Mouse (Mus musculus): ENCODE measurements at regions not wholly inside any gene's neighbourhood (a gene's known extent, or its start where the extent isn't known, plus 50 kb on each side); places are given as distances from the start of the nearest gene placed in this dataset.

DNA sequence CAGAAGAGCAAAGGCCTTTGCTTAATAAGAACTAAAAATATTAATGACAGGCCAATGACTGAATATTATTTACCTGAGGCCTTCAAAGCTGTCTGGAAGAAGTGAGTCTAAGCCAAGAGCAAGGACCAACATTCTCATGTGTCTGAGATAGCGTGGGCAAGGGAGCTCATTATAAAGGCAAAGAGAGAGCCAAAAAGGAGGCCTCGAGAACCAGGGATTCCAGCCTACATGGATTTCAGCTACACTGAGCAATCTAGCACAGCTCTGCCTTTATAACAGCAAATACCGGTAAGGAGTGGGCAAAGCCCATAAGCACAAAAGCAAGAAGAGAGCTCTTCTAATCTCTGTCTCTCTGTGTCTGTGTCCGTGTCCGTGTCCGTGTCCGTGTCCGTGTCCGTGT is 93.0 kb downstream of the Erv3 start:
- H3K4me1 ChIP-seq (ENCODE audit: insufficient read depth, low read length) = 0 out of 2 replicates have a peak, but pooled peaks cover 2% of the 10 kb centered on the region
- 96% methylated on average over 9 of the region's 9 CpGs for whole genome bisulfite sequencing
- H3K9me3 ChIP-seq (ENCODE audit: low read length) = peaks cover 7% of the 10 kb centered on the region; the same call in 1 of the 2 replicates
- H3K9ac ChIP-seq (replicated peaks; ENCODE audit: low read length) = no peak overlapping the region
- no peak overlapping the region for H3K4me2 ChIP-seq (replicated peaks; ENCODE audit: low read depth, low read length)
- H3K36me3 ChIP-seq (ENCODE audit: insufficient read depth, low read length) = no peaks in the 10 kb centered on the region
- ATAC-seq (ENCODE audit: low FRiP score, low TSS enrichment) = no peak
- no peak overlapping the region for H3K4me3 ChIP-seq (ENCODE audit: low read length)
- no peak overlapping the region for H3K27ac ChIP-seq (ENCODE audit: low read length)
- no peaks in the 10 kb centered on the region for H3K27me3 ChIP-seq (ENCODE audit: insufficient read depth, low read length)

DNA sequence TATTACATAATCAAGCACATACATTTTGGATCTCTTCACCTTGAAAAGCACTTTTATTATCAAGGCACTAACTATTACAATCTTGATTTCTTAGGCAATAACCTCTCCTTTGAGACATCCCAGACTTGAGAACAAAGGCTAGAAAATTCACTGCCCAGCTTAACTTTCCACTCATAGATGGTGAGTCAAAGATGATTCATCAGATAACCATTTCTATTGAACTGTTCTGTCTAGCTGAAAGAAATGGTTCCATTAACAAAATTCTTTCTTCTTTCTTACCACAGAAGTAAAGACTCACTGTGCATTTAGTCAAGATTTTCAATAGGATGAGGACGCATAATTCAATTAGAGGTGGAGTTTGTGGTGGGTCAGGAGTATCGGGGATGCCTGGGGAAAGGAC is 98.0 kb downstream of the Erv3 start:
- H3K36me3 ChIP-seq (ENCODE audit: insufficient read depth, low read length) = no peaks in the 10 kb centered on the region
- H3K4me3 ChIP-seq (ENCODE audit: low read length) = no peak overlapping the region
- no peak for ATAC-seq (ENCODE audit: low FRiP score, low TSS enrichment)
- no peaks in the 10 kb centered on the region for H3K4me1 ChIP-seq (ENCODE audit: insufficient read depth, low read length)
- no peak overlapping the region for H3K4me2 ChIP-seq (replicated peaks; ENCODE audit: low read depth, low read length)
- no peak overlapping the region for H3K9ac ChIP-seq (replicated peaks; ENCODE audit: low read length)
- H3K27me3 ChIP-seq (ENCODE audit: insufficient read depth, low read length) = no peaks in the 10 kb centered on the region
- no peaks in the 10 kb centered on the region for H3K9me3 ChIP-seq (ENCODE audit: low read length)
- no peak overlapping the region for H3K27ac ChIP-seq (ENCODE audit: low read length)
- 81% methylated on average over 2 of the region's 2 CpGs for WGBS

DNA sequence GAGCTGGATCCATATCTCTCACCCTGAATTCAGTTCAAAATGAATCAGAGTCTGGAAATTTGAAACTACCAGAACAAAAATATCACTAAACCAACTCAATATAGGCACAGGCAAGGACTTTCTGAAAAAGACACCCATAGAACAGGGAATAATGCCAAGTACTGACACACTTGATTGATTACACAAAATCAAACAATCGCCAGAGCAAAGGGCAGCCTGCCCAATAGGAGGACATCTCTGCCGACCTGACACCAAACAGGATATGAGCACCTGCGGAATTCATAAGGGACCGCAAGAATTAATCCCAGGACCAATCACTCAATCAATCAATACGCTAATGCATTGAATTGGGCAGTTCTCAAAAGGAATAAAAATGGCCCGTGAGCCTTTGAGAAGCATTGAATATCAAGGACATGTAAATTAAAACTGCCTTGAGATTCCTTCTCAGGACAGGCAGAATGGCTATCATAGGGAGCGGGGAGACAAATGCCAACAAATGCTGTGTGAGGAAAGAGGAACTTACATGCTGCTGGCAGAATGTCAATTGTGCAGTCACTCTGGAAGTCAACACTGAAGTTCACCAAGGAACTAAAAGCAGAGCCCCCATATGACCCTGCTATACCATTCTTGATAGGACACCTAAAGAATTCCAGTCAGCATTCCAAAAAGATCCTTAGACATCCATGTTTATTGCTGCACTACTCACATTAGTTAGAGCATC is 102.2 kb downstream of the Erv3 start:
- Histone ChIP-seq H3K27me3 (ENCODE audit: insufficient read depth, low read length) (no peaks in the 10 kb centered on the region), H3K4me3 (ENCODE audit: low read length) (no peak overlapping the region), H3K4me2 (replicated peaks; ENCODE audit: low read depth, low read length) (no peak overlapping the region), H3K36me3 (ENCODE audit: insufficient read depth, low read length) (no peaks in the 10 kb centered on the region), H3K9ac (replicated peaks; ENCODE audit: low read length) (no peak overlapping the region), H3K9me3 (ENCODE audit: low read length) (peaks cover 2% of the 10 kb centered on the region; the same call in 1 of the 2 replicates), H3K4me1 (ENCODE audit: insufficient read depth, low read length) (0 out of 2 replicates have a peak, but pooled peaks cover 4% of the 10 kb centered on the region), H3K27ac (ENCODE audit: low read length) (no peak overlapping the region)
- 76% methylated on average over 7 of the region's 7 CpGs for WGBS
- ATAC-seq (ENCODE audit: low FRiP score, low TSS enrichment) = no peak

DNA sequence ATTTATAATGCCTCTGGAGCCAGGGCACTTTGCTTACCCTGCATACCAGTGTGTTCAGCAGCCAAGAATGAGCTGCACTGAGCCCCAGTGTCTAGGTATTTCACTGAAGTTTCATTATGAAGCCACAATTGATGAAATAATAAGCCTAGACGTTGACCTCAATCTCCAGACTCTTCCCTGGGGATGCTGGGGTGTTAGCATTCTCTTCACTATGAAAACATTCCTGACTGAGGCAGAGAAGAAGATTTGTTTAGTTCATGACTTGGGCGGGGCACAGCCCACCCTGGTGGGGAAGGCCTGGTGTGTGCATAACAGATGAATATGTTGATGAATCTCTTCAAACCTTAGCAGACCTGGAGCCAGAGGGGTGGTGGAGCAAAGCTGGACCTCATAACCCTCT is 104.4 kb downstream of the Erv3 start:
- Histone ChIP-seq H3K27ac (ENCODE audit: low read length) (no peak overlapping the region), H3K9me3 (ENCODE audit: low read length) (peaks cover 2% of the 10 kb centered on the region; the same call in 1 of the 2 replicates)
- 47% methylated on average over 2 of the region's 2 CpGs for WGBS

DNA sequence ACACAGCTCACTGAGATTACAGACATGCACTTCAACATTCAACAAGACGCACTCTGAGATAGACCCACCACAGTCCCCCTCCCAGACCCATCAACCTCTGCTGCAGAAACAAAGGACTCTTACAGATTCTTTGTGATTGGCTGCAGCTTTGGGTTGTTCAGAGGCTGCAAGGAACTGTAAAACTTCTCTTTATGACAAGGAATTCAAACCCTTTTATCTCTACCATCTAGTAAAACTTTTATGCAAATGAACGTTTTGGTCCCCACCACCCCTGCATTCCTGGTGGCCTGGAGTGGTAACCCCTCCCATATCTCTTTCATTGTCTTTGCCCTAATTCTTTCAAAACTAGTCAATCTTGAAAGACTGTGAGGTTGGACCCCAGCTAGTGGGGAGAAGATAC is 106.1 kb downstream of the Erv3 start:
- no peak overlapping the region for H3K27ac ChIP-seq (ENCODE audit: low read length)
- H3K9me3 ChIP-seq (ENCODE audit: low read length) = peaks cover 2% of the 10 kb centered on the region; the same call in 1 of the 2 replicates
- ATAC-seq (ENCODE audit: low FRiP score, low TSS enrichment) = no peak
- no peaks in the 10 kb centered on the region for H3K36me3 ChIP-seq (ENCODE audit: insufficient read depth, low read length)
- H3K4me2 ChIP-seq (replicated peaks; ENCODE audit: low read depth, low read length) = no peak overlapping the region
- 55% methylated on average over 2 of the region's 2 CpGs for whole genome bisulfite sequencing
- H3K4me1 ChIP-seq (ENCODE audit: insufficient read depth, low read length) = peaks cover 9% of the 10 kb centered on the region
- H3K9ac ChIP-seq (replicated peaks; ENCODE audit: low read length) = no peak overlapping the region
- no peak overlapping the region for H3K4me3 ChIP-seq (ENCODE audit: low read length)
- no peaks in the 10 kb centered on the region for H3K27me3 ChIP-seq (ENCODE audit: insufficient read depth, low read length)

More for the DNA sequence above, 104.4 kb downstream of the Erv3 start:
- 0 out of 2 replicates have a peak, but pooled peaks cover 4% of the 10 kb centered on the region for H3K4me1 ChIP-seq (ENCODE audit: insufficient read depth, low read length)
- no peak overlapping the region for H3K4me2 ChIP-seq (replicated peaks; ENCODE audit: low read depth, low read length)
- H3K27me3 ChIP-seq (ENCODE audit: insufficient read depth, low read length) = no peaks in the 10 kb centered on the region
- no peak overlapping the region for H3K9ac ChIP-seq (replicated peaks; ENCODE audit: low read length)
- ATAC-seq (ENCODE audit: low FRiP score, low TSS enrichment) = no peak
- H3K4me3 ChIP-seq (ENCODE audit: low read length) = no peak overlapping the region
- H3K36me3 ChIP-seq (ENCODE audit: insufficient read depth, low read length) = no peaks in the 10 kb centered on the region

DNA sequence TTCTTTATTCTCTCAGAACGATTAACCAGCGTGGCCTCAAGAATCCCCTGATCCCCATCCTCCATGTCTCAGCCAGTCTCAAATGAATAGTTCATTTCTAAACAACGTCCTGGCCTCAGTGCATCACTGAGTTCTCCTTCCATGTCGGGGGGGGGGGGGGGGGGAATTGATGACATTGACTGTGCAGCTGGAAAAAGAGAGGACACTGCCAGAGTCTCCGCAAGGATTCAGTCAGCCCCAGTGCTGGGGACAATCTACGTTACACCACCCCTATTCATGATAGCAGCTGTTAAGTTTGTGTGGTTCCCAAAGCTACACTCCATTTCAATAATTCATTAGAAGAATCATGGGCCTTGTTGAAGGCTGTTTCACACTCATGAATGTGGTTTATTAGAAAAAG is 108.9 kb downstream of the Erv3 start:
- no peak overlapping the region for H3K4me3 ChIP-seq (ENCODE audit: low read length)
- no peak overlapping the region for H3K27ac ChIP-seq (ENCODE audit: low read length)
- no peak; the same call in 1 of the 2 replicates for ATAC-seq (ENCODE audit: low FRiP score, low TSS enrichment)
- H3K27me3 ChIP-seq (ENCODE audit: insufficient read depth, low read length) = no peaks in the 10 kb centered on the region
- peaks cover 14% of the 10 kb centered on the region for H3K4me1 ChIP-seq (ENCODE audit: insufficient read depth, low read length)
- no peaks in the 10 kb centered on the region for H3K36me3 ChIP-seq (ENCODE audit: insufficient read depth, low read length)
- H3K4me2 ChIP-seq (replicated peaks; ENCODE audit: low read depth, low read length) = no peak overlapping the region
- H3K9ac ChIP-seq (replicated peaks; ENCODE audit: low read length) = no peak overlapping the region
- WGBS = 61% methylated on average over 6 of the region's 6 CpGs
- peaks cover 2% of the 10 kb centered on the region; the same call in 1 of the 2 replicates for H3K9me3 ChIP-seq (ENCODE audit: low read length)

DNA sequence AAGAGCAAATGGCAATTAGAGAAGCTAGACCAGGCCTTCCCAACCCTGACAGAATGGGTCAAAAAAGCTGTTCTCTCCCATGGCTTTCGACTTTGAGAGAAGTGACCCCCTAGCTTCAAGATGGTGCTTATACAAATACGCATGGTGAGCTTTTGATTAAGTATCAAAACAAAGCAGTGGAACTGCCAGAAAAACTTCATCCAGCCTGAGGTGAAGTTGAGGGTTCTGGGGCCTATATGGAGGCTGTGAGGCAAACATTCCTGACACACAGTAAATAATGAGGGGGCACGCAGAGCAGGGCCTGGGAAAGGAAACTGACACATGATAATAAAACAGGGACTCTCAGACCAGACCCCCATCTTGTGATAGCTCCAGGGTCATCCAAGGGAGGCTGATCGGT is 109.3 kb downstream of the Erv3 start:
- peak; percentile 75 for ATAC-seq (ENCODE audit: low FRiP score, low TSS enrichment)

DNA sequence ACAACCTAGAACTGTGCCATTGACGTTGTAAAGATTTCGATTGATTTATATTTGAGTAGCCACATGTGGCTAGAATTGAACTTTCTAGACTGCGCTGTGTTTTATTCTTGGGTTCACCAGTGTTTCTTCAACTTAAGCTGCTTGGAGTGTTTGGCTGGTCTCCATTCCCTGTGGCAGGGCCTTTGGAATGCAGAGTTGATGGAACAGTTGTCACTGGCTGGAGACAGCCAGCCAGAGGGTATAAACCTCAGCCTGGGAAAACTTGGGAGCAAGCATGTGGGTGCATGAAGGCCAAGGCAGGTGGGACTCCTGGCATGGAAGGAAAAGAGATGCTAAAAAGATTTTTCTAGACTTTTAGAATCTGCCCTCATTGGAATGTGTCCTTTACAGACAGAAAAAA is 109.8 kb downstream of the Erv3 start:
- Histone ChIP-seq H3K9me3 (ENCODE audit: low read length) (peaks cover 2% of the 10 kb centered on the region; the same call in 1 of the 2 replicates), H3K27me3 (ENCODE audit: insufficient read depth, low read length) (no peaks in the 10 kb centered on the region), H3K4me2 (replicated peaks; ENCODE audit: low read depth, low read length) (no peak overlapping the region), H3K27ac (ENCODE audit: low read length) (peak overlapping the region; percentile 48), H3K36me3 (ENCODE audit: insufficient read depth, low read length) (no peaks in the 10 kb centered on the region), H3K9ac (replicated peaks; ENCODE audit: low read length) (no peak overlapping the region), H3K4me1 (ENCODE audit: insufficient read depth, low read length) (peaks cover 14% of the 10 kb centered on the region), H3K4me3 (ENCODE audit: low read length) (no peak overlapping the region)
- no peak for ATAC-seq (ENCODE audit: low FRiP score, low TSS enrichment)
- WGBS = 67% methylated on average over 3 of the region's 3 CpGs

More for the DNA sequence above, 109.3 kb downstream of the Erv3 start:
- no peak overlapping the region for H3K4me3 ChIP-seq (ENCODE audit: low read length)
- WGBS = 32% methylated on average over 4 of the region's 4 CpGs
- H3K4me2 ChIP-seq (replicated peaks; ENCODE audit: low read depth, low read length) = no peak overlapping the region
- H3K27me3 ChIP-seq (ENCODE audit: insufficient read depth, low read length) = no peaks in the 10 kb centered on the region
- peaks cover 2% of the 10 kb centered on the region; the same call in 1 of the 2 replicates for H3K9me3 ChIP-seq (ENCODE audit: low read length)
- H3K27ac ChIP-seq (ENCODE audit: low read length) = peak overlapping the region; percentile 48; the same call in 1 of the 2 replicates
- no peak overlapping the region for H3K9ac ChIP-seq (replicated peaks; ENCODE audit: low read length)
- peaks cover 14% of the 10 kb centered on the region for H3K4me1 ChIP-seq (ENCODE audit: insufficient read depth, low read length)
- H3K36me3 ChIP-seq (ENCODE audit: insufficient read depth, low read length) = no peaks in the 10 kb centered on the region

DNA sequence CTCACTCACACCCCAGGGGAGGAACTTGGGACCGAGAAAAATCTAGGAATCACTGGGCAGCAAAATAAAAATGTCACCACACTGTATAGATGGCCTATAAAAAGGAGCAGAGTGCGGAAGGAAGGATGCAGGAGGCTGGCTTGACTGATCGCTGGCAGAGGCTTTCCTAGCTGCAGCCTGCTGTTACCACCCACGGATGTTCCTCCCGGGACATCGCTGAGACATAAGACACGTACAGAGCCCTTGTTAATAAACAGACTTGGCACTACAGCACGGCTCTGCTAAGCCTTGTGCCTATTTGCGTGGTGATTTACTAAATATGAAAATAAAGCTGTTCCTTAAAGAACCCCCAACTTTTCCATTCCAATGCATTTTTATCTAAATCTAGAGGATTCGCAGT is 110.8 kb downstream of the Erv3 start:
- Histone ChIP-seq H3K27ac (ENCODE audit: low read length) (peak overlapping the region; percentile 48; the same call in 1 of the 2 replicates), H3K4me3 (ENCODE audit: low read length) (no peak overlapping the region), H3K9me3 (ENCODE audit: low read length) (no peaks in the 10 kb centered on the region; the same call in 1 of the 2 replicates), H3K4me2 (replicated peaks; ENCODE audit: low read depth, low read length) (no peak overlapping the region), H3K9ac (replicated peaks; ENCODE audit: low read length) (no peak overlapping the region), H3K27me3 (ENCODE audit: insufficient read depth, low read length) (no peaks in the 10 kb centered on the region), H3K36me3 (ENCODE audit: insufficient read depth, low read length) (no peaks in the 10 kb centered on the region), H3K4me1 (ENCODE audit: insufficient read depth, low read length) (peaks cover 14% of the 10 kb centered on the region)
- ATAC-seq (ENCODE audit: low FRiP score, low TSS enrichment) = no peak
- 30% methylated on average over 10 of the region's 10 CpGs for WGBS

DNA sequence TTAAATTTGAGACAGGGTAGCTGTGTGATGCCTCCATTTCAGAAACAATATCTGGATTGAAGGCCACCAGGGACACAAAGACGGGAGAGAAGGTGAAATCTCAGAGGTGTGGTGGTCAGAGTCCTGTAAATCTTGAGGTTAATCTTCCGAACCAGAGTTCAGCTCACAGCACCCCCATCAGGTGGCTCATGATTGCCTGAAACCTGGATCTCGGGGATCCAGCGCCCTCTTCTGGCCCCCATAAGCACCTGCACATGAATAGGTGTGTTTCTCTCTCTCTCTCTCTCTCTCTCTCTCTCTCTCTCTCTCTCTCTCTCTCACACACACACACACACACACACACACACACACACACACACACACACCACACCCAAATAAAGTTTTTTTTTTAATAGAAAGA is 111.8 kb downstream of the Erv3 start:
- no peaks in the 10 kb centered on the region for H3K36me3 ChIP-seq (ENCODE audit: insufficient read depth, low read length)
- H3K4me2 ChIP-seq (replicated peaks; ENCODE audit: low read depth, low read length) = no peak overlapping the region
- WGBS = 81% methylated on average over 4 of the region's 4 CpGs
- H3K27me3 ChIP-seq (ENCODE audit: insufficient read depth, low read length) = no peaks in the 10 kb centered on the region
- no peak for ATAC-seq (ENCODE audit: low FRiP score, low TSS enrichment)
- no peak overlapping the region for H3K4me3 ChIP-seq (ENCODE audit: low read length)
- H3K4me1 ChIP-seq (ENCODE audit: insufficient read depth, low read length) = peaks cover 10% of the 10 kb centered on the region
- H3K9me3 ChIP-seq (ENCODE audit: low read length) = no peaks in the 10 kb centered on the region
- no peak overlapping the region for H3K9ac ChIP-seq (replicated peaks; ENCODE audit: low read length)
- H3K27ac ChIP-seq (ENCODE audit: low read length) = no peak overlapping the region

All from kidney, embryonic 16.5 days (tissue).